Mouse (Mus musculus) B cell, adult 67 days (primary cell): ENCODE measurements around the gene Ndel1. TPM values are rescaled to one million over a fixed set of nuclear protein-coding genes. Genes with fewer than 3 reads are reported as not detected.

Experiments
- total RNA-seq, 2 experiments: library from RNA; stranded (reverse); gene quantifications; 4 replicates each; pipeline ENCODE4 v1.2.4; 2023

Gene Ndel1
- 10 to 100 TPM; 46.7 to 57.8 TPM for total RNA-seq

GRCm38 (mm10) chr11:68871748-68872147 is at the start of gene Ndel1:
TSS of gene Ndel1 (minus strand) at chr11:68871858.

GRCm38 (mm10) chr11:68901351-68902046 is 29.8 kb upstream of the Ndel1 start, which contains the start of gene Rpl26:
TSS of gene Rpl26 (plus strand) at chr11:68901583.

DNA sequence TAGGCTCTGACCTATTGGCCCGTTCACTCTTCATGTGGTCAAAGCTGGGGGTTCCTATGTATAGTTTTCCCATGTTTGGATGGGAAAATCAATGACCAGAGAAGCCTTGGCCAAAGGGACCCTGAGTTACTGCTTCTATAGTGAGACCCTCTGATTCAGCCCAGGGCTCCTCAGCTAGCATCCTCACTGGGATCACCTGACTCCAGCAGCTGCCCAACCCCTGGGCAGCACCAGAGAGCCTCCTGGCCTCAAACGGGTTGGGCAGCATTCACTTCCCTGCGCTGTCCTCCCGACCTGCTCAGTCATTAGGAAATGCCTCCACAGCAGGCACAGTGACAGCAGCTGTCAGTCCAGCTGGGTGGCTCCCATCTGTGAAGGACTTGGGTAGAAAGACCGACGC is 16.6 kb upstream of the Ndel1 start, which contains the start of gene Rnf222:
Gene Rnf222 (plus strand): TSS at position 301 of the 400 bp plus-strand sequence.

Other genes with a start within 250 kb of the Ndel1 start
- gene Myh10, start 180.3 kb downstream of the Ndel1 start, total RNA-seq = under 1 TPM; 0.20 to 0.68 TPM
- not detected for gene Rnf222, start 16.7 kb upstream of the Ndel1 start, total RNA-seq
- gene Rpl26, start 29.7 kb upstream of the Ndel1 start, total RNA-seq = 1,000 to 10,000 TPM; 2,344 to 2,392 TPM
- gene Odf4, start 55.2 kb upstream of the Ndel1 start, total RNA-seq = not detected
- gene Arhgef15, start 85.6 kb upstream of the Ndel1 start, total RNA-seq = not detected
- gene Slc25a35, start 96.3 kb upstream of the Ndel1 start, total RNA-seq = 1 to 10 TPM; 3.5 to 6.0 TPM
- gene Rangrf, start 103.3 kb upstream of the Ndel1 start, total RNA-seq = 1 to 10 TPM; 3.9 to 6.6 TPM
- 10 to 100 TPM; 32.0 to 32.7 TPM for gene Pfas, start 136.6 kb upstream of the Ndel1 start, total RNA-seq
- gene Ctc1, start 144.1 kb upstream of the Ndel1 start, total RNA-seq = 10 to 100 TPM; 34.0 to 35.6 TPM
- 1 to 10 TPM; 7.0 to 7.1 TPM for gene Aurkb, start 173.8 kb upstream of the Ndel1 start, total RNA-seq
- 10 to 100 TPM; 22.2 to 22.5 TPM for gene Borcs6, start 187.9 kb upstream of the Ndel1 start, total RNA-seq
- 1 to 10 TPM; 1.5 to 6.3 TPM for gene Tmem107, start 198.9 kb upstream of the Ndel1 start, total RNA-seq
- 100 to 1,000 TPM; 510 to 518 TPM for gene Vamp2, start 216.6 kb upstream of the Ndel1 start, total RNA-seq
- gene Per1, start 223.4 kb upstream of the Ndel1 start, total RNA-seq = 100 to 1,000 TPM; 495 to 638 TPM
- gene Hes7, start 248.5 kb upstream of the Ndel1 start, total RNA-seq = under 1 TPM in 1 of 2 experiments, not detected in 1; 0.30 TPM